Comparison of ENCODE assay signal across 15 mouse cellular contexts in the genomic region with DNA sequence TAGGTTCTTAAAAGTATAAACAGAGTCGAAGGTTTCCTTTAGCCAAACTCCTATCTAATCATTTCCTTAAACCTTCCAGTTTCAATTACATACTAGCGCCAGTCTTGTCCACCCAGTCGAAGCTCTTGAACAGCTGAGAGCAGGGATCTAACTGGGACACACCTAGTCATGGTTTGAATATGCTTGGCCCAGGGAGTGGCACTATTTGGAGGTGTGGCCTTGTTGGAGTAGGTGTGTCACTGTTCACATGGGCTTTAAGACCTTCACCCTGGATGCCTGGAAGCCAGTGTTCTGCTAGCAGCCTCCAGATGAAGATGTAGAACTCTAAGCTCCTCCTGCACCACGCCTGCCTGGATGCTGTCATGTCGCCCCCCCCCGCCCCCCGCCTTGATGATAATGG.
"Had no signal": no experiment of that assay in that cellular context is flagged by ENCODE, and none has a peak within 500 bp of the region (broad histone marks: within the 10 kb centered on the region; RNA-seq: fewer than 3 reads in every experiment).

No protein-coding gene starts in this region.

- H3K9me3 ChIP-seq: limb, embryonic 15.5 days; liver, embryonic 12.5 days; lung, embryonic 15.5 days; midbrain, embryonic 10.5 days; neural tube, embryonic 15.5 days had no signal

- DNase-seq: kidney, adult 11 months; kidney, postnatal 10 days; kidney, postnatal 4 days; lung, postnatal 4 days; midbrain, embryonic 14.5 days; thymus, adult 18-20 months; thymus, postnatal 25 days had no signal

- H3K9ac ChIP-seq: limb, embryonic 15.5 days; liver, embryonic 12.5 days; lung, embryonic 15.5 days; neural tube, embryonic 15.5 days had no signal

- H3K4me3 ChIP-seq: left cerebral cortex, adult 2 months; limb, embryonic 15.5 days; liver, embryonic 12.5 days; lung, embryonic 15.5 days; midbrain, embryonic 10.5 days; myocyte; neural tube, embryonic 15.5 days had no signal

- H3K27me3 ChIP-seq: limb, embryonic 15.5 days; liver, embryonic 12.5 days; lung, embryonic 15.5 days; neural tube, embryonic 15.5 days had no signal

- H3K27ac ChIP-seq: hindbrain, postnatal 0 days; left cerebral cortex, adult 2 months; liver, embryonic 12.5 days; lung, embryonic 15.5 days; midbrain, embryonic 10.5 days; neural tube, embryonic 15.5 days had no signal

- H3K36me3 ChIP-seq: neural tube, embryonic 15.5 days had no signal

- H3K4me2 ChIP-seq: limb, embryonic 15.5 days; liver, embryonic 12.5 days; lung, embryonic 15.5 days; neural tube, embryonic 15.5 days had no signal

- ATAC-seq: hindbrain, postnatal 0 days; liver, embryonic 12.5 days had no signal
